Mouse (Mus musculus) T-helper 2 cell (primary cell): ENCODE measurements around the gene Acad8.

ENCODE experiments used
- in situ Hi-C: fragments of 300-600 bp; cut with MboI, MseI; formaldehyde crosslinking; loops from one replicate; pipeline ENCODE4 v1.15.1; 2025; ENCODE audit warnings: high pct_unique_total_duplicates

Gene Acad8

GRCm38 (mm10) chr9:26985668-26986277 is 13.6 kb downstream of the Acad8 start:
- in situ Hi-C loops = loop anchor here (10.0 kb wide), 1 partner anchor 1791 kb away; no protein-coding TSS in a partner anchor

GRCm38 (mm10) chr9:26985090-26985613 is 14.2 kb downstream of the Acad8 start:
- in situ Hi-C loops = loop anchor here (10.0 kb wide), 1 partner anchor 1790 kb away; no protein-coding TSS in a partner anchor

- in situ Hi-C loops = no loop called here
Measured at GRCm38 (mm10) chr9:26978776-26979175, 20.6 kb downstream of the Acad8 start.

- in situ Hi-C loops = no loop called here
Measured at GRCm38 (mm10) chr9:26977754-26978153, 21.6 kb downstream of the Acad8 start.

- in situ Hi-C loops = no loop called here
Measured at GRCm38 (mm10) chr9:26947790-26948189, 51.6 kb downstream of the Acad8 start.

- in situ Hi-C loops = no loop called here
Measured at GRCm38 (mm10) chr9:26924146-26924545, 75.2 kb downstream of the Acad8 start.
